Mouse (Mus musculus) left cerebral cortex, adult 2 months (tissue): ENCODE results near the gene Anxa11. TPM values are rescaled to one million over a fixed set of nuclear protein-coding genes. Genes with fewer than 3 reads are reported as not detected.

ENCODE experiments used
- DNase-seq, 2 experiments: peaks; one replicate each; pipeline ENCODE4 v3.0.0; 2021 to 2022; ENCODE audit warnings: low spot score in 2 of 2, mixed read lengths in 1 of 2; ENCODE audit errors: extremely low spot score in 1 of 2
- H3K27ac ChIP-seq: fragments of 200-600 bp; 2 replicates; pipeline ENCODE4 v1.8.1; 2022
- H3K4me3 ChIP-seq: fragments of 200-600 bp; 2 replicates; pipeline ENCODE4 v1.8.1; 2022
- CTCF ChIP-seq: fragments of 200-600 bp; IDR thresholded peaks from 2 replicates; pipeline ENCODE4 v1.8.1; 2022; ENCODE audit warnings: antibody characterized with exemption, mild to moderate bottlenecking, moderate library complexity
- intact Hi-C: fragments of 180-260 bp; cut with DNase I; formaldehyde crosslinking; loops from one replicate; pipeline ENCODE4 v1.15.1; 2025
- total RNA-seq, 2 experiments: library from RNA; stranded (reverse); gene quantifications; 2 replicates each; pipeline ENCODE4 v1.2.3; 2021

Anxa11 gene
- total RNA-seq, 2 experiments from 2014 or later: 40.4 to 50.7 TPM

GRCm38 (mm10) chr14:25814140-25814539 is 27.8 kb upstream of the Anxa11 start:
- H3K27ac ChIP-seq: no peak overlapping the region
- no peak for TF ChIP-seq CTCF
- intact Hi-C loops: no loop called here
- no peak overlapping the region for H3K4me3 ChIP-seq
- DNase-seq: no peak

GRCm38 (mm10) chr14:25816416-25816815 is 25.5 kb upstream of the Anxa11 start:
- TF ChIP-seq CTCF: peak; percentile 95
- DNase-seq: peak; percentile 43 to 78
- intact Hi-C loops: no loop called here
- Histone ChIP-seq H3K4me3 (no peak overlapping the region), H3K27ac (no peak overlapping the region)

- DNase-seq: no peak
- TF ChIP-seq CTCF: peak; percentile 15
- Histone ChIP-seq H3K4me3 (no peak overlapping the region), H3K27ac (no peak overlapping the region)
- intact Hi-C loops: loop anchor here (10.0 kb wide), 1 partner anchor 52 kb away; no protein-coding TSS in a partner anchor
These were observed 19.4 kb upstream of the Anxa11 start for GRCm38 (mm10) chr14:25822584-25822983.

- no peak for DNase-seq
- TF ChIP-seq CTCF: no peak
These were observed 17.0 kb upstream of the Anxa11 start for GRCm38 (mm10) chr14:25824995-25825394.

GRCm38 (mm10) chr14:25825880-25826626 is 15.9 kb upstream of the Anxa11 start:
- H3K27ac ChIP-seq: no peak overlapping the region
- no peak overlapping the region for H3K4me3 ChIP-seq
- TF ChIP-seq CTCF: no peak
- no peak for DNase-seq
- intact Hi-C loops: loop anchor here (10.0 kb wide), 1 partner anchor 49 kb away; no protein-coding TSS in a partner anchor

More at GRCm38 (mm10) chr14:25824995-25825394, 17.0 kb upstream of the Anxa11 start:
- H3K4me3 ChIP-seq: no peak overlapping the region
- intact Hi-C loops: loop anchor here (10.0 kb wide), 1 partner anchor 50 kb away; no protein-coding TSS in a partner anchor
- no peak overlapping the region for H3K27ac ChIP-seq

- no peak for TF ChIP-seq CTCF
- Histone ChIP-seq H3K27ac (no peak overlapping the region), H3K4me3 (no peak overlapping the region)
- DNase-seq: no peak
- intact Hi-C loops: loop anchor here (10.0 kb wide), 1 partner anchor 48 kb away; no protein-coding TSS in a partner anchor
These were observed 15.1 kb upstream of the Anxa11 start for GRCm38 (mm10) chr14:25826866-25827265.

- intact Hi-C loops: no loop called here
- H3K4me3 ChIP-seq: no peak overlapping the region
- DNase-seq: no peak
- TF ChIP-seq CTCF: peak; percentile 49
- H3K27ac ChIP-seq: peak overlapping the region; percentile 71
These were observed 10.6 kb upstream of the Anxa11 start for GRCm38 (mm10) chr14:25831332-25831731.

- TF ChIP-seq CTCF: peak; percentile 80
- DNase-seq: peak; percentile 59 to 62
- peak overlapping the region; percentile 71 for H3K27ac ChIP-seq
- H3K4me3 ChIP-seq: no peak overlapping the region
- intact Hi-C loops: no loop called here
These were observed 9.7 kb upstream of the Anxa11 start for GRCm38 (mm10) chr14:25832301-25832700.

- DNase-seq: no peak
- TF ChIP-seq CTCF: no peak
- Histone ChIP-seq H3K27ac (no peak overlapping the region), H3K4me3 (no peak overlapping the region)
- intact Hi-C loops: no loop called here
These were observed 3.5 kb upstream of the Anxa11 start for GRCm38 (mm10) chr14:25838411-25838810.

- TF ChIP-seq CTCF: no peak
- no peak overlapping the region for H3K27ac ChIP-seq
- DNase-seq: no peak
- intact Hi-C loops: no loop called here
- H3K4me3 ChIP-seq: no peak overlapping the region
These were observed 2.2 kb upstream of the Anxa11 start for GRCm38 (mm10) chr14:25839791-25840190.

GRCm38 (mm10) chr14:25840961-25841360 is 995 bp upstream of the Anxa11 start:
- H3K27ac ChIP-seq: no peak overlapping the region
- intact Hi-C loops: no loop called here
- no peak overlapping the region for H3K4me3 ChIP-seq
- no peak for DNase-seq
- no peak for TF ChIP-seq CTCF

GRCm38 (mm10) chr14:25841579-25841978 is 377 bp upstream of the Anxa11 start:
- Histone ChIP-seq H3K4me3 (peak overlapping the region; percentile 74), H3K27ac (no peak overlapping the region; the same call in 1 of the 2 replicates)
- intact Hi-C loops: no loop called here
- DNase-seq: no peak
- no peak for TF ChIP-seq CTCF

- no peak for TF ChIP-seq CTCF
- H3K27ac ChIP-seq: peak overlapping the region; percentile 83
- peak overlapping the region; percentile 74 for H3K4me3 ChIP-seq
- no peak for DNase-seq
- intact Hi-C loops: no loop called here
These were observed 690 bp downstream of the Anxa11 start for GRCm38 (mm10) chr14:25842688-25843003.
